Comparison of ENCODE assay signal across 9 mouse cellular contexts in the genomic region with DNA sequence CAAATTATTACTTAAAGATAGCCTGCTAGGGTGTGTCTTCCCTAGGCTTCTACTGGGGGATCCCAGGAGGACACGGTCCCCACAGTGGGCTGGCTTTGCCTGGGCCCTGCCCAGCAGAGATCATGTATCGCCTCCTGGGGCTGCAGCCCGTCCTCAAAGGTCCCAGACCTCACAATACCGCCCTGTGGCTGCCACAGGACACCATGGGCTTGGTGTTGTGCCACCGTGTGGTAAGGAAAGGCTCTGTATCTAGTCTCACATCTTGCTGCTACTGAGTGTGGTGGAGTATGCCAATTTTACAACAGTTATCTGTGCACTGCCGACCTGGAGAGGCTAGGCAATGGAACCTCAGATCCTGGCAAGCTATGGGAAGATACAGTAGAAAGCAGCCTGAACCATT. TPM values are rescaled to one million over a fixed set of nuclear protein-coding genes. Genes with fewer than 3 reads are reported as not detected.
A peak's percentile ranks its signal among the peaks of the same experiment; 100 is the strongest.
DNase-seq lines count a peak whose midpoint lies in the region; ATAC-seq and TF ChIP-seq lines count a peak whose summit lies in the region.
"Had no signal": no experiment of that assay in that cellular context is flagged by ENCODE, and none has a peak within 500 bp of the region (broad histone marks: within the 10 kb centered on the region; RNA-seq: fewer than 3 reads in every experiment).

No protein-coding gene starts in this region.

- peaks cover 5% of the 10 kb centered on the region; the same call in 1 of the 2 replicates for H3K4me1 ChIP-seq in lung, embryonic 14.5 days (ENCODE audit: insufficient read depth)
- H3K4me1 ChIP-seq in hindbrain, embryonic 12.5 days = peaks cover 47% of the 10 kb centered on the region

- H3K27me3 ChIP-seq in lung, embryonic 14.5 days (ENCODE audit: insufficient read depth, low read length) = no peaks in the 10 kb centered on the region
- no peaks in the 10 kb centered on the region for H3K27me3 ChIP-seq in hindbrain, embryonic 12.5 days

- TF ChIP-seq CTCF in lung, embryonic 14.5 days (IDR thresholded peaks at IDR 0.05; ENCODE audit: low read depth) = peak; percentile 42; the same call in 1 of the 2 replicates

- no peak overlapping the region for H3K4me3 ChIP-seq in lung, embryonic 14.5 days (ENCODE audit: low read depth, low read length)
- H3K4me3 ChIP-seq in hindbrain, embryonic 12.5 days = no peak overlapping the region

- WGBS in lung, embryonic 14.5 days = 61% methylated on average over 6 of the region's 6 CpGs
- 42% methylated on average over 6 of the region's 6 CpGs for WGBS in hindbrain, embryonic 12.5 days

- no peak overlapping the region for H3K4me2 ChIP-seq in lung, embryonic 14.5 days
- no peak overlapping the region for H3K4me2 ChIP-seq in hindbrain, embryonic 12.5 days (replicated peaks)

- no peak overlapping the region for H3K27ac ChIP-seq in lung, embryonic 14.5 days (ENCODE audit: low read depth)
- 0 out of 2 replicates have a peak overlapping the region, but pooled peaks have one; percentile 12 for H3K27ac ChIP-seq in hindbrain, embryonic 12.5 days

- peaks cover 37% of the 10 kb centered on the region for H3K36me3 ChIP-seq in lung, embryonic 14.5 days (ENCODE audit: insufficient read depth)
- peaks cover 58% of the 10 kb centered on the region for H3K36me3 ChIP-seq in hindbrain, embryonic 12.5 days

- no peak for ATAC-seq in lung, embryonic 14.5 days (ENCODE audit: insufficient read depth)
- 0 out of 2 replicates have a peak, but pooled peaks have one; percentile 12 for ATAC-seq in hindbrain, embryonic 12.5 days (ENCODE audit: low FRiP score)

- no peak overlapping the region for H3K9ac ChIP-seq in lung, embryonic 14.5 days
- no peak overlapping the region for H3K9ac ChIP-seq in hindbrain, embryonic 12.5 days

- peaks cover 35% of the 10 kb centered on the region for H3K9me3 ChIP-seq in lung, embryonic 14.5 days (ENCODE audit: low read depth, low read length)
- peaks cover 38% of the 10 kb centered on the region for H3K9me3 ChIP-seq in hindbrain, embryonic 12.5 days (replicated peaks)

- DNase-seq in cerebellum, adult 9-10 months = peak; percentile 41
- no peak for DNase-seq in cerebellum, postnatal 36 days
- DNase-seq in lung, embryonic 14.5 days = no peak
- DNase-seq in lung, postnatal 4 days = no peak
- peak; percentile 65 for DNase-seq in skeletal muscle tissue, adult 2 months (ENCODE audit: low read depth, low spot score)
- no peak for DNase-seq in urinary bladder, postnatal 4 days (ENCODE audit: low spot score in 2 of 2)
- DNase-seq in frontal cortex, postnatal 14 days (ENCODE audit: low spot score in 2 of 2) = no peak
- DNase-seq: right cerebral cortex, postnatal 4 days had no signal

RNA-seq across cellular contexts. Expression of a gene that starts 1.4 kb away (rescaled TPM):
- polyA plus RNA-seq in lung, embryonic 14.5 days (2014; fragmentation: Nextera tagmentation; extraction: Ambion mirVana) = 414 and 435 TPM in 2 replicates
- 3,841 and 3,900 TPM in 2 replicates for polyA plus RNA-seq in hindbrain, embryonic 12.5 days (2016; fragmentation: Nextera tagmentation; extraction: Ambion mirVana)

RNA-seq across cellular contexts. Expression of a gene that starts 12.6 kb away (rescaled TPM):
- 49.3 and 49.8 TPM in 2 replicates for polyA plus RNA-seq in lung, embryonic 14.5 days (2014; fragmentation: Nextera tagmentation; extraction: Ambion mirVana)
- polyA plus RNA-seq in hindbrain, embryonic 12.5 days (2016; fragmentation: Nextera tagmentation; extraction: Ambion mirVana) = 139 and 140 TPM in 2 replicates

Comparison
In these comparisons a context has a peak if more than half of its experiments do, and no peak if none do; other contexts are left out.
1. DNase-seq: peak in cerebellum, adult 9-10 months (single experiment) and skeletal muscle tissue, adult 2 months (single experiment); none in cerebellum, postnatal 36 days (0 of 2), lung, embryonic 14.5 days (single experiment), lung, postnatal 4 days (0 of 2), urinary bladder, postnatal 4 days (0 of 2) and frontal cortex, postnatal 14 days (0 of 2).